Mouse (Mus musculus) forebrain, embryonic 13.5 days (tissue): Measurements from ENCODE around the gene Foxd1. TPM values are rescaled to one million over a fixed set of nuclear protein-coding genes. Genes with fewer than 3 reads are reported as not detected.
A peak's percentile ranks its signal among the peaks of the same experiment; 100 is the strongest.

Experiments used
- ATAC-seq: fragments of 200-750 bp; cut with Nextera tagmentation; 2 replicates; pipeline ENCODE4 v1.8.0; 2017
- H3K27ac ChIP-seq: fragments of 300-500 bp; sonication (generic); 2 replicates; pipeline ENCODE4 v1.5.1; 2015; ENCODE audit warnings: inconsistent platforms, mild to moderate bottlenecking, moderate library complexity
- H3K27me3 ChIP-seq: fragments of 300-500 bp; sonication (generic); 2 replicates; pipeline ENCODE4 v1.6.1; 2015; ENCODE audit warnings: mild to moderate bottlenecking, inconsistent platforms
- H3K36me3 ChIP-seq: fragments of 300-500 bp; sonication (generic); 2 replicates; pipeline ENCODE4 v1.6.1; 2015; ENCODE audit warnings: mild to moderate bottlenecking, inconsistent platforms; ENCODE audit not compliant: poor library complexity, severe bottlenecking
- H3K4me1 ChIP-seq: fragments of 300-500 bp; sonication (generic); 2 replicates; pipeline ENCODE4 v1.6.1; 2015; ENCODE audit warnings: inconsistent platforms
- H3K4me2 ChIP-seq: fragments of 300-500 bp; sonication (generic); 2 replicates; pipeline ENCODE4 v1.6.1; 2015; ENCODE audit warnings: inconsistent platforms, mild to moderate bottlenecking, moderate library complexity
- H3K4me3 ChIP-seq: fragments of 300-500 bp; sonication (generic); 2 replicates; pipeline ENCODE4 v1.5.1; 2015; ENCODE audit warnings: mild to moderate bottlenecking, inconsistent platforms
- H3K9ac ChIP-seq: fragments of 300-500 bp; sonication (generic); 2 replicates; pipeline ENCODE4 v1.6.1; 2015; ENCODE audit warnings: mild to moderate bottlenecking, inconsistent platforms
- H3K9me3 ChIP-seq: fragments of 300-500 bp; sonication (generic); replicated peaks from 2 replicates; pipeline ENCODE4 v1.6.1; 2016; ENCODE audit warnings: inconsistent platforms
- WGBS: fragments of 180-500 bp; shearing (Covaris S2); methylation state at CpG from one replicate; pipeline ENCODE4 v1.1.7; 2015; 5-methylcytosine and 5-hydroxymethylcytosine counted together
- polyA plus RNA-seq: library from polyadenylated mRNA; unstranded; fragments of >200 nt; fragmentation: Nextera tagmentation; extraction: Ambion mirVana; gene quantifications from 2 replicates; pipeline ENCODE4 v1.2.1, GENCODE M21; 2015

Gene Foxd1
- polyA plus RNA-seq, 1 experiment from 2014 or later = 0.80 TPM

DNA sequence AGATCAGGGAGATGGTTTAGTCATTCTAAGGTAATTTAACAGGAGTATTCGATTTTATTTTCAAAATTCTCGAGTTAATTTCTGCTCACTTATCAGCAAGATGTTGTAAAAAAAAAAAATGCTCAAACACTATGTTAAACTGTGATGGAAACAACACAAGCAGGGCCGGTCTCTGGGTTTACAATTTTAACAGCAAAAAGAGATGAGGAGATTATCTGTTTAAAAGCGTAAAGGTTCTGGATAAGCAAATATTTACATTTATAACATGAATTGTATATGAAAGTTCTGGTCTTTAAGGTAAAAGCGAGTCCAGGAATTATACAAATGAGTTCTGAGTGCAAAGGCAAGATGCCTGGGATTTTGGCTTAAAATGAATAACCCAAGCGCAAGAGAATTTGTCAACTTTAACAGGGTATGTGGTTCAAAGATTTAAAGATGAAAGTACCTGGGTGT, 3.0 kb downstream of the Foxd1 start:
- Histone ChIP-seq H3K9ac (no peak overlapping the region), H3K4me1 (peaks cover 28% of the 10 kb centered on the region), H3K36me3 (no peaks in the 10 kb centered on the region), H3K27ac (no peak overlapping the region), H3K4me3 (no peak overlapping the region), H3K4me2 (no peak overlapping the region), H3K9me3 (no peaks in the 10 kb centered on the region), H3K27me3 (peaks cover 91% of the 10 kb centered on the region)
- 7% methylated on average over 6 of the region's 6 CpGs for WGBS
- no peak for ATAC-seq

DNA sequence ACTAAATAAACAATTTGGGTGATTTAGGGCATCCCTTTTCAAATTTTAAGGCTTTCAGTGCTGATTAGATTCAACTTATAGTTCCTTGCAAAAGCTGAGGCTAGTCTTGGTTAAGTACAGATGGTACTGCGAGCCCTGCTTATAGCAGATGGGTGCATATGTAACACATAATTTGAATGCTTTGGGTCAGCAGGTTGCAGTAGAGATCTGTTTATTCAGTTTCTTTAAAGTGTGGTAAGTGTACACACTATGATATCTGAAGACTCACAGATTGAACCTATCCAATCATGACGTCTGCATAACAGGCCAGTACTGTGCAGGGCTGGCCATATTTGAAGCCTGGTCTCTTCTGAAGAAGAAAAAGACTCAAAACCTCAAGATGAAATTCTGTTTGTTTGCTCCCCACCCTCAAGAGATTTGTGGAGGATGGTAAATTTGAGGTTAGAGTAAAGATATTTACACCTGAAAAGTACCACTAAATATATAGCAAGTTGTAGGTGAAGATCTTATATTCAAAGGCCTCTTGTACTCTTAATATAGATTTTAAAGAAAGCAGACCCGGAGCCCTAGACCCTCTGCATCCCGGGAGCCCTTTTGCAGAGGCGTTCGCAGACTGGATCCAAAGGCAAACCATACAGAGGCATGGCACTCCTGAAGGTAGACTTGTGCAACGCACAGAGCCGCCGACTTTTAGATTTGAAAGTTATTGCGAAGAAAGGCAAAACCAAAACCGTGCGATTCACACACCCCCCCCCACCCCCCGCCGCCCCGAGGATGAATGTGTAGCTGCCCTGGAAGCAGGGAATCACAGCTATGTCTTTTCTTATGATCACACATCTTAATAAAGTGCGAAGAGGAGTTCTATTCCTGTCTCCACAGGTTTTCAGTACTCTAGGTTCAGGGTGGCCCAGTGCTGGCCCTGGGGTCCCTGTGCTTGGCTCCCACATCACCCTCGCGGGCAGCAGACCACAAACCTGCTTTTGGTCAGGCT, 3.7 kb downstream of the Foxd1 start:
- ATAC-seq = no peak
- Histone ChIP-seq H3K4me3 (no peak overlapping the region), H3K36me3 (no peaks in the 10 kb centered on the region), H3K4me1 (peaks cover 28% of the 10 kb centered on the region), H3K27me3 (peaks cover 91% of the 10 kb centered on the region), H3K27ac (no peak overlapping the region), H3K9ac (no peak overlapping the region), H3K4me2 (peak overlapping the region; percentile 12; the same call in 1 of the 2 replicates), H3K9me3 (no peaks in the 10 kb centered on the region)
- WGBS = 1% methylated on average over 18 of the region's 18 CpGs

DNA sequence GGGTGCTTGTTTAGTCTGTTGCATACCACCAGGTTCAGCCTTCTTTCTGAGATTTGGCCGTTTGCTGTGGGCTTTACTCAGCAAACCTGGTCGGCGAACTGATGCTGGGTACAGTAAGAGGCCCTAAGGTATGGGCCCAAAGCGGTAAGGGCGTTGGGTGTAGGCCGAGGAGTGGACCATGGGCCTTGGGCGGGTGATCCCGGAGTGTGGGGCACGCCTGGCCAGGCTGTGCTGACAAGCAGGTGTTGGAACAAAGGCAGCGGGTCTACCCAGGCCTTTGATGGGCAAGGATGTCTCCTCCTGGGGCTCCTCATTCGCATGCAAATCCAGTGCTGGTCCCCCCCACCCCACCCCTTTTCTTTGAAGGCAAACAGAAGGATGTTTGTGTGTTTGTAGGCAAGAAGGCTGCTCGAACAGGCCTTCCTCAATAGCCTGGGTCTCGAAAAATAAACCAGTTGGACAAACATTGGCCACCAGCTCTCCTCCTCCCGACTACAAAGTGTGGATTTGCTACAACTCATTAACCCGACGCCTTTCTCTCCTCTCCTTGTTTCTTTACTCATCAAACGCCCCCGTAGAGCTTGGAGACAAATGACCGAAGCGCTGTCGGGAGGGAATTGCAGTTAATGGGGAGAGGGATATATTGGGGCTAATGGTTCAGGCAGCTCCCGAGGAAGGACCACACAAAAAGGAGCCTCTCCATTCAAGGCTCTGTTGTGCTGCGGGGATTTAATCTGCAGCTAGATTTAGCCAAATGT, 4.6 kb downstream of the Foxd1 start:
- no peak overlapping the region for H3K4me3 ChIP-seq
- H3K9me3 ChIP-seq = no peaks in the 10 kb centered on the region
- H3K27ac ChIP-seq = no peak overlapping the region
- ATAC-seq = no peak; the same call in 1 of the 2 replicates
- no peaks in the 10 kb centered on the region for H3K36me3 ChIP-seq
- peaks cover 27% of the 10 kb centered on the region for H3K4me1 ChIP-seq
- no peak overlapping the region for H3K9ac ChIP-seq
- H3K4me2 ChIP-seq = peak overlapping the region; percentile 14; the same call in 1 of the 2 replicates
- WGBS = 1% methylated on average over 23 of the region's 23 CpGs
- peaks cover 93% of the 10 kb centered on the region for H3K27me3 ChIP-seq

DNA sequence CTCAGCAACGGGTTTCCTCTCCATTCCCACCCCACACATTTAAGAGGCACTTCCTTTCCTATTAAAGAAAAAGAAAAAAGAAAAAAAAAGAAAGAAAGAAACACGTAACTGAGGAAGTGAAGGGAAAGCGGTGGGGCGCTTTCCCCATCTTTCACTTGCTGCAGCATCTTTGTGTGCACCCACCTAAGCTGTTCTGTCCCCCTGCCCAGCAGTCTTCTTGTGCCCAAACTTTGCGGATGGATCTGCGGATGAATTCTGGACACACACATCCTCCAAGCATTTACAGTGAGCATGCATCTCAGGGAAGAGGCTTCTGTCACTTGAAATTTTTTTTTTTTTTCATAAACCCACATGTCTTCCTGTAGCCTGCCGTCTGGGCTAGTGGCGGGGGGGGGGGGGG, 5.3 kb downstream of the Foxd1 start:
- WGBS = 2% methylated on average over 6 of the region's 8 CpGs
- no peak for ATAC-seq

DNA sequence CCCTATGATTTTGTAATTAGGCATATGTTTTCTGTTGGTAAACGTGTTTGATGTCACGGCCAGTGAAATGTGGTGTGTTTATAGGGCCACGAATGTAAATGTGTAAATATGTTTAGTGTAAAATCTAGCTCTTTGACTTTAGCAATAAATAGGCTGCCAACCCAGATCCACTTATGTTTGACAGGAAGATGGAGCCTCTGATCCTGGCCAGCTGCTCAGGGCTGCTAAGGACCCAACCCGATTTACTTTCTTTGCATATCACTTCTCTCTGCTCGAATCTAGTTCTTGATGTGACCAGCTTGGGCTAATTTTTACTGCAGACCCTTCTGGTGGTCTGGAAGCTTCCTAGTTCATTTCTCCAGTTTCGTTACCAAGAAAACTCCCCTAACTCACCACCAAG, 6.3 kb downstream of the Foxd1 start:
- H3K9me3 ChIP-seq = no peaks in the 10 kb centered on the region

More for the DNA sequence above, 5.3 kb downstream of the Foxd1 start:
- H3K4me1 ChIP-seq = peaks cover 20% of the 10 kb centered on the region
- H3K27ac ChIP-seq = no peak overlapping the region
- no peak overlapping the region for H3K9ac ChIP-seq
- no peak overlapping the region for H3K4me2 ChIP-seq
- H3K4me3 ChIP-seq = no peak overlapping the region
- H3K9me3 ChIP-seq = no peaks in the 10 kb centered on the region
- H3K36me3 ChIP-seq = no peaks in the 10 kb centered on the region
- H3K27me3 ChIP-seq = peaks cover 90% of the 10 kb centered on the region

DNA sequence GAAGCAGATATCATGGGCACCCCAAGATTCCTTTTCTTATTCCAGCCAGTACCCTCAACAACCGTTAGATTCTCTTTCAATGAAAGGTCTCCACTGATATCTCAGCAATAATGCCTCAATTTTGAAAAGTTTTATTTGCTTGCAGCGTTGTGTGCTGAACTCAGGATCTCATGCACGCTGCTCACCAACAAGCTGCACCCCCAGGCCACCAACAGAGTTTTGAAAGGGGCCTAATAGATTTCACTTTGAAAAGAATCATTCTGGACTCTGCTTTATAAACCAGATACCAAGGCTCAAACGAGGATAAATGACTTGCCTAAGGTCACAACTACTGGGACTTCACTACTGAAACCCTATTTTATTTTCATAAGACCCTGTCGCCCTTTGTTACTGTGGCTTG, 7.1 kb downstream of the Foxd1 start:
- peaks cover 9% of the 10 kb centered on the region for H3K4me1 ChIP-seq
- H3K9ac ChIP-seq = no peak overlapping the region
- H3K4me2 ChIP-seq = no peak overlapping the region
- no peaks in the 10 kb centered on the region for H3K9me3 ChIP-seq
- WGBS = 3% methylated on average over 5 of the region's 5 CpGs
- H3K27ac ChIP-seq = no peak overlapping the region
- H3K27me3 ChIP-seq = peaks cover 88% of the 10 kb centered on the region
- H3K36me3 ChIP-seq = no peaks in the 10 kb centered on the region
- no peak overlapping the region for H3K4me3 ChIP-seq
- ATAC-seq = no peak

More for the DNA sequence above, 6.3 kb downstream of the Foxd1 start:
- Histone ChIP-seq H3K4me1 (peaks cover 10% of the 10 kb centered on the region), H3K9ac (no peak overlapping the region), H3K4me3 (no peak overlapping the region), H3K27ac (no peak overlapping the region), H3K4me2 (no peak overlapping the region), H3K27me3 (peaks cover 89% of the 10 kb centered on the region), H3K36me3 (no peaks in the 10 kb centered on the region)
- no peak for ATAC-seq
- 3% methylated on average over 6 of the region's 6 CpGs for WGBS

DNA sequence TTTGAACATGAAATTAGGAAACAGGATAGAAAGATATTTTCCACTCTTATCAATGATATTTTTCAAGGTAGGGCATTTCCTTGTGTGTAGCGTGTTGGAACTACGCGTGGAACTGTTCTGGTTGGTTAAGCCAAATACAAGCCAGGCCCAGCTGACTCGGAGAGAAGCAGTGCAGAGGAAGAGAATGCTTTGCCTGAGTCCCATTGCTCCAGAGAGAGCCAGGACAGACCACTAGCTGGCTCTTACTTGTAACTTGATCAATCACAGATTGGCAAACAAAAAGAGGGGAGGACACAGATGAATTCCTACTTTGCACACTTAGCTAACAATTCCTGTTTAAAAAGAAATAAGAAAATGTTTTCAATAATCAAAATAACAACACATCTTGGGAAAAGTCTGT, 9.0 kb downstream of the Foxd1 start:
- Histone ChIP-seq H3K27ac (no peak overlapping the region), H3K36me3 (no peaks in the 10 kb centered on the region), H3K4me1 (peaks cover 17% of the 10 kb centered on the region), H3K4me3 (no peak overlapping the region), H3K27me3 (peaks cover 92% of the 10 kb centered on the region), H3K9me3 (no peaks in the 10 kb centered on the region), H3K9ac (no peak overlapping the region), H3K4me2 (no peak overlapping the region)
- 4% methylated on average over 4 of the region's 4 CpGs for WGBS
- ATAC-seq = no peak

DNA sequence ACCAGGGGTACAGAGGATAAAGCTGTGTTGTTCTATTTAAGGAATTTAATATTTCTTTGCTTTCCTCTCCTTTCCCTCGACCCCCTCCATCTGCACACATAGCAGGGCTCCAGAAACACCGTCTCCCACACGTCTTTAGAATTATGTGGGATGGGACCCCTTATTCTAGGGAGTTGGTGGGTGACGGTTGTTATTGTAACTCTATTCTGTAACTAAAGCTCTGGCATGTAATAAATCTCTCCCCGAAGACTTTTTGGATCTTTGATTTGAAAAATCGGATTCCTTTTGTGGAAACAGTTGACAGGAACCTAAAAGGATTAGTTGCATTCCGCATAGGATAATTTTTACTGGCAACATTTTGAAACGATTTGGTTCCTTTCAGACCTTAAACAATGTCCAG, 11.0 kb downstream of the Foxd1 start:
- Histone ChIP-seq H3K4me1 (peaks cover 14% of the 10 kb centered on the region), H3K27me3 (peaks cover 93% of the 10 kb centered on the region), H3K4me3 (no peak overlapping the region), H3K27ac (no peak overlapping the region), H3K9me3 (no peaks in the 10 kb centered on the region), H3K36me3 (no peaks in the 10 kb centered on the region), H3K4me2 (no peak overlapping the region), H3K9ac (no peak overlapping the region)
- WGBS = 1% methylated on average over 8 of the region's 8 CpGs
- ATAC-seq = no peak

DNA sequence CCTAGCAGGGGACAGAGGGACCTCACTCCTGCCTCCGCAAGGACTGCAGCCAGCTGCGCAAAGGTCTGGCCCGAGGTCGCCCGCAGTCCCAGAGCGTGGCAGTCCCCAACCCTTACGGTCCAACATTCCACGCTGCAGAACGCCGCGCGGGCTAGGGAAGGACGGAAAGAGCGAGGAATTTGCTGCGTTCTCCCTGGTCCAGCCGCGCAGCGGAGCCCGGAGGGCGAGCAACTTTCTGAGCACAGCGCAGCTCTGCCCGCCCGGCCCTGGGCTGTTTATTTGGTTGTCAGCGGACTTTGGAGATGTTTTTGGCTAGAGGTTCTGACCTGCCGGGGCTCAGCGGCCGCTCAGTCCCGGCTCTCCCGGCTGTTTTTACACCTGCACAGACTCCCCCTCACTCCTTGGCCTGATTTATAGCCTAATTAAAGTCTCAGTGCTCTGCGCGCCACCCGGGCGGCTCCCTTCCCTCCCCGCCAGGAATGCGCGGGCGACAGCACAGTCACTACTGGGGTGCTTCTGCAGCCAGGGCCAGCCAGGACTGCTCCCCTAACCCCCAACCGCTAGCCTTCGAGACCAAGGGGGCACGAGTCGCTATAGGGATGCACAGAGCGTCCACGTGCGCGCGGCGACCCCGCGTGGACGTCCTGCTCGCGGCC, 11.9 kb downstream of the Foxd1 start:
- Histone ChIP-seq H3K4me3 (peak overlapping the region; percentile 18), H3K9ac (no peak overlapping the region), H3K27ac (no peak overlapping the region), H3K36me3 (no peaks in the 10 kb centered on the region), H3K9me3 (no peaks in the 10 kb centered on the region), H3K27me3 (peaks cover 91% of the 10 kb centered on the region), H3K4me2 (peak overlapping the region; percentile 47), H3K4me1 (peaks cover 14% of the 10 kb centered on the region)
- ATAC-seq = no peak
- under 1% methylated on average over 52 of the region's 52 CpGs for WGBS

DNA sequence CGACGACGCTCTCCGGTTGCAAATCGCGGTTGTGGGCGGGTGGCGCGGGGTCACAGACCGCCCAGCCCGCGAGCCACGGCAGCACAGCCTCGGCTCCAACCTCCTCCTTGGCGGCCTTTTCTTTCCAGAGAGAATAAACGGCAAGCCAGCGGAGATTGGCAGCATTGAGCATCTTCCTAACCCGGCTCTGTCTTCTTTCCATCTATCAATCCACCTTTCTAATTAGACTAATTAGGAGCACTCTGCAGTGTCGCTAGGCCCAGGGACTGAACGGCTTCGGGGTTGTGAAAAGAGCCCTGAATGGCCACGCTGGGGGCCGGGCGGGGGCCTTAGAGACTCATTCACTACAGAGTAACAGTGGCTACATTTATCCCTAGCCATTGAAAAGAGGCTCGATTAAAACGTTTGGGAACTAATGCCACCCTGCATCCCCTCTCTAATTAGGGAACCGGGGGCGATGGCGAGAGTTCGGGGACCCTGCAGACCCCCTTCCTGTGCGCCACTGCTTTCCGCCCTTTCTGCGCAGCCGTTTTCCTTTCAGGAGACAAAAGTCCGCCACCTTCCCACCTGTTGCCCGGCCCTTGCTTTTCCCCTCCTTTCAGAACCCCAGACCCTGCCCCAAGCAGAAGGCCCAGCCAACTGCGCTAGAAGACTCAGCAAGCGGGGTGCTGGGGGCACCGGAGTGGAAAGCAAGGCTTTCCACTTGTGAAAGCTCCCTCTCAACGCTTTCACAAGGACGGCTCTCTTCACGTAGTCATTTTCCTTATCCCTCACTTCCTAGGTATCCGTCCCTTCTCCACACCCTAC, 12.6 kb downstream of the Foxd1 start:
- Histone ChIP-seq H3K4me1 (peaks cover 14% of the 10 kb centered on the region), H3K9me3 (no peaks in the 10 kb centered on the region), H3K27me3 (peaks cover 91% of the 10 kb centered on the region), H3K4me2 (peak overlapping the region; percentile 47), H3K9ac (no peak overlapping the region), H3K36me3 (no peaks in the 10 kb centered on the region), H3K4me3 (peak overlapping the region; percentile 18), H3K27ac (no peak overlapping the region)
- ATAC-seq = no peak
- WGBS = under 1% methylated on average over 43 of the region's 43 CpGs

DNA sequence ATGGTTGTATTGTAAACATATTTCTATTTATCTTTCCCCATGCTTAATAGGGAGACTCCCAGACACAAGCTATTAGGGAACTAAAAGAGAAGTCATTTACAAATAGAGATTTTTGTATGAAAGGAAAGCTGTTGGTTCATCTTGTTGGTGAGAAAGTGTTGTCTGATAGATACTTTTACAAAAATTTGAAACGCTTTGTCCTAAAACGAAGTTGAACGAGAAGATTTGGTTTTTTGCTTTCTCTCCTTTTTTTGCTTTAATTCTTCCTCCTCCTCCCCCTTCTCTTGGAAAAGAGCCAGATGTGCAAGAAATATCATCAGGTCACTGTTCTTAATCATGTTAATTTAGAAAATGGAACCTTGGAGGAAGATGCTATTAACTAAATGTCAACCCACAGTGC, 13.6 kb downstream of the Foxd1 start:
- Histone ChIP-seq H3K4me1 (peaks cover 14% of the 10 kb centered on the region), H3K27me3 (peaks cover 92% of the 10 kb centered on the region), H3K4me2 (no peak overlapping the region), H3K9ac (no peak overlapping the region), H3K27ac (no peak overlapping the region), H3K36me3 (no peaks in the 10 kb centered on the region), H3K4me3 (no peak overlapping the region), H3K9me3 (no peaks in the 10 kb centered on the region)
- no peak for ATAC-seq
- 12% methylated on average over 3 of the region's 3 CpGs for WGBS
